Mouse (Mus musculus) stomach, postnatal 0 days (tissue): Measurements from ENCODE around the gene Rhoj. TPM values are rescaled to one million over a fixed set of nuclear protein-coding genes. Genes with fewer than 3 reads are reported as not detected.
A peak's percentile ranks its signal among the peaks of the same experiment; 100 is the strongest.

Experiments used
- ATAC-seq: fragments of 200-750 bp; cut with Nextera tagmentation; 2 replicates; pipeline ENCODE4 v1.8.0; 2017; ENCODE audit not compliant: low FRiP score, low TSS enrichment
- DNase-seq: peaks from one replicate; pipeline ENCODE4 v3.0.0-alpha.2; 2016; ENCODE audit warnings: low spot score
- H3K27ac ChIP-seq: fragments of 300-500 bp; sonication (generic); replicated peaks from 2 replicates; pipeline ENCODE4 v1.5.1; 2014; ENCODE audit warnings: mild to moderate bottlenecking, control low read depth
- H3K27me3 ChIP-seq: fragments of 300-500 bp; sonication (generic); 2 replicates; pipeline ENCODE4 v1.6.1; 2014; ENCODE audit warnings: low read length; ENCODE audit not compliant: control insufficient read depth, insufficient read depth
- H3K36me3 ChIP-seq: fragments of 300-500 bp; sonication (generic); 2 replicates; pipeline ENCODE4 v1.6.1; 2014; ENCODE audit warnings: low read length, mixed read lengths; ENCODE audit not compliant: control insufficient read depth, insufficient read depth
- H3K4me1 ChIP-seq: fragments of 300-500 bp; sonication (generic); replicated peaks from 2 replicates; pipeline ENCODE4 v1.6.1; 2014; ENCODE audit warnings: antibody characterized with exemption; ENCODE audit not compliant: control insufficient read depth, insufficient read depth
- H3K4me2 ChIP-seq: fragments of 300-500 bp; sonication (generic); replicated peaks from 2 replicates; pipeline ENCODE4 v1.6.1; 2014; ENCODE audit warnings: low read depth, mild to moderate bottlenecking, control low read depth, moderate library complexity
- H3K4me3 ChIP-seq: fragments of 300-500 bp; sonication (generic); 2 replicates; pipeline ENCODE4 v1.5.1; 2014; ENCODE audit warnings: low read depth, low read length, control low read depth
- H3K9ac ChIP-seq: fragments of 300-500 bp; sonication (generic); 2 replicates; pipeline ENCODE4 v1.6.1; 2014; ENCODE audit warnings: mild to moderate bottlenecking, low read length, control low read depth, mixed read lengths
- H3K9me3 ChIP-seq: fragments of 300-500 bp; sonication (generic); 2 replicates; pipeline ENCODE4 v1.6.1; 2016; ENCODE audit warnings: low read length; ENCODE audit not compliant: control insufficient read depth
- CTCF ChIP-seq: IDR thresholded peaks from 2 replicates; pipeline ENCODE4 v1.5.1; 2016; ENCODE audit warnings: antibody characterized with exemption, low read depth, mild to moderate bottlenecking, moderate library complexity
- EP300 ChIP-seq: optimal IDR thresholded peaks from 2 replicates; pipeline ENCODE3; 2016; ENCODE audit warnings: antibody characterized with exemption
- WGBS: fragments of 180-500 bp; shearing (Covaris S2); extraction: QIAGEN DNeasy Blood & Tissue Kit; methylation state at CpG from one replicate; pipeline ENCODE4 v1.1.7; 2014; 5-methylcytosine and 5-hydroxymethylcytosine counted together
- polyA plus RNA-seq: library from polyadenylated mRNA; unstranded; fragments of >200 nt; fragmentation: Nextera tagmentation; extraction: Ambion mirVana; gene quantifications from 2 replicates; pipeline ENCODE4 v1.2.1, GENCODE M21; 2015

Gene Rhoj
- polyA plus RNA-seq, 1 experiment from 2014 or later, result 43.0 TPM

DNA sequence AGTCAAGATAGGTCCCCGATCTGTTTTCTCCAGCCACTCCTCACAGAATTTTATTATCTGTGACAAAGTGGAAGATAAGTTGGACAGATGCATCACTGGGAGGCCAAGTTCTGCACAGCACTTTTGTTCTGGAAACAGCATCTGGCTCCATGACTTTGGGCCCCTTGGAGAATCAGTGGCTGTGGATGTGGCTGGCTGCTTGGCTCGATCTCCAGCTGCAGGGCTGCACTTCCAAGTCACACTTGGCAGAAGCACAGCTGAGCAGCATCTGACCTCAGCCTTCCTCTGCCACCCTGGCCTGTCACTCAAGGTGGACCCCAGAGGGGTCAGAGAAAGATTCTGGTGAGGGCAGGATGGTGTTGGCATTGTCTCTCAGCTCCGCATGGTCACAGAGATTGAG is 22.0 kb upstream of the Rhoj start:
- Histone ChIP-seq H3K36me3 (no peaks in the 10 kb centered on the region), H3K4me1 (0 out of 2 replicates have a peak, but pooled peaks cover 2% of the 10 kb centered on the region), H3K27me3 (no peaks in the 10 kb centered on the region), H3K4me3 (no peak overlapping the region), H3K9me3 (no peaks in the 10 kb centered on the region), H3K4me2 (no peak overlapping the region), H3K9ac (no peak overlapping the region), H3K27ac (no peak overlapping the region)
- no peak for DNase-seq
- 76% methylated on average over 3 of the region's 3 CpGs for WGBS
- no peak for TF ChIP-seq EP300
- no peak for TF ChIP-seq CTCF
- no peak for ATAC-seq

DNA sequence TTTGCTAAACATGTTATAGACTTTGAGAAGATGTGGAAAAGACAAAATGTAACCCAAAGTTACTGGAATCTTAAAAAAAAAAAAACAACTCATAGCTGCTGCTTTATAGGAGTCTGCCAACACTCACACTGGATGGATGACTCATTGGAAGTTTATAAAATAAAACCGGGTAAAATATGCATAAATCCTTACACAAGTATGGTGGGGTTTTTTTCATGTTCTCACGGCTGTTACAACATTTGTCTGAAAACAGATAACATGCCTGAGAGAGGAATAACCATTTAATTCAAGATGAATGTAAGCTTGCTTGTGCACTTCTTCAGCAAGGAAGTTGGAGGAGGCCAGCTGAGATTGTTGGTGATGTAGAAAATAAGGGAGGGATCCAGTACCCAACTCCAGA is 17.6 kb upstream of the Rhoj start:
- TF ChIP-seq CTCF (no peak), EP300 (no peak)
- Histone ChIP-seq H3K4me3 (no peak overlapping the region), H3K9me3 (no peaks in the 10 kb centered on the region), H3K27me3 (no peaks in the 10 kb centered on the region), H3K27ac (no peak overlapping the region), H3K36me3 (no peaks in the 10 kb centered on the region), H3K9ac (no peak overlapping the region), H3K4me1 (no peaks in the 10 kb centered on the region), H3K4me2 (no peak overlapping the region)
- no peak for DNase-seq
- 22% methylated on average over 2 of the region's 2 CpGs for WGBS
- ATAC-seq, result no peak

DNA sequence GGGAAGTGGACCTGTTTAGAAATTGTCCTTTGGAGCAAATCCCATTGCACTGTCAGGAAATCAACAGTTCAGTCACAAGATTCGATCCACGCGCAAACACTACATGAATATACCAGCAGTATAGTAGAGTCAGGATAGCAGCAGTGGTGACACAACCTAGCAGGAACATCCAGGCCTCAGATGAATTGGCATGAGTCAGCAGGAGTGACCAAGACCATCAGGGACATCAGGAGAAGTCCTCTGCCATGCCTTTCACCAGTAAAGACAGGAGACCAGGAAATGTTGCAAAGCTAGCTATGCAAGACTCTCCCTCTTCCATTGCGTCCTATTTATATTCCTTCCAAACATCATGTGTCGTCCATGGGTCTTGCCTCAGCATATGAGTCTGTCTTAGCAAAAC is 16.6 kb upstream of the Rhoj start:
- Histone ChIP-seq H3K4me1 (no peaks in the 10 kb centered on the region), H3K27me3 (no peaks in the 10 kb centered on the region), H3K9ac (no peak overlapping the region), H3K36me3 (no peaks in the 10 kb centered on the region), H3K27ac (no peak overlapping the region), H3K4me2 (no peak overlapping the region), H3K9me3 (no peaks in the 10 kb centered on the region), H3K4me3 (no peak overlapping the region)
- DNase-seq (no peak), ATAC-seq (no peak)
- 87% methylated on average over 5 of the region's 5 CpGs for WGBS
- TF ChIP-seq EP300, result no peak
- TF ChIP-seq CTCF, result no peak

DNA sequence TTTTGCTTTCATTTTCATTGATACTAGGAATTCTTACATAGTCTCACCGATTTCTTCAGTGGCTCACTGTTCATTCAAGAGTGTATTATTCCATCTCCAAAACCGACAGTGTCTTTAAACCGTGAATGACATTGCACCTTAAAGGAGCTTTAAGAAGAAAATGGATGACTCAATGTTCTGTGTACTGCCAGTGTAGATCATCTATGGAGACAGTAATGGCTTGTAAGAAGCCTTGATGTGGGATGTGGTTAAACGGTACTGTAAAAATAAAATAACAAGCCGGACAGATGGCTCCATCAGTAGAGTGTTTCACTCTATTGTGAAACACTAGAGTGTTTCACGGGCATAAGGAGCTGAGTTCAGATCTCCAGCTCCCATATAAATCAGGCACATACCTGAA is 15.2 kb upstream of the Rhoj start:
- H3K9ac ChIP-seq, result no peak overlapping the region
- no peaks in the 10 kb centered on the region for H3K27me3 ChIP-seq
- ATAC-seq, result no peak
- no peak for TF ChIP-seq EP300
- no peak for TF ChIP-seq CTCF
- DNase-seq, result no peak
- WGBS, result 80% methylated on average over 6 of the region's 6 CpGs
- no peak overlapping the region for H3K4me2 ChIP-seq
- no peaks in the 10 kb centered on the region for H3K9me3 ChIP-seq
- no peaks in the 10 kb centered on the region for H3K4me1 ChIP-seq
- H3K4me3 ChIP-seq, result no peak overlapping the region
- no peak overlapping the region for H3K27ac ChIP-seq
- no peaks in the 10 kb centered on the region for H3K36me3 ChIP-seq

DNA sequence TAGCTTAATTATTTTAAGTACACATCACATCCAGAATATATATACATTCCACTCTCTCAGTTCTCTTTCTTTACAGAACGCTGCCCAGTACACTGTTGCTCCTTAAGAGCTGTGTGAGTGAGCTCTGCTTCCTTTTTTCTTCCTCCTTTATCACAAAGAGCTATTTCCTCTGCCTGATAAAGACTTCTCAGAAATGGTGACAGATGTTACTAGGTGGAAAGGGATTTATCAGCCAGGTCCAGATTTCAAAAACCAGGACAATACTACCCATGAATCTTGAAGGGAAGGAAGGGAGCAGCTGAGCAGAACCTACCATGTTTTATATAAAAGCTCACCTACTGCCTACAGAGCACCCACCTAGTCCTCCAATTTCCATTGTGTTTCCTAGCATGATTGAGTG is 8.3 kb upstream of the Rhoj start:
- Histone ChIP-seq H3K36me3 (no peaks in the 10 kb centered on the region), H3K9me3 (no peaks in the 10 kb centered on the region), H3K4me1 (no peaks in the 10 kb centered on the region), H3K9ac (no peak overlapping the region), H3K27ac (no peak overlapping the region), H3K27me3 (no peaks in the 10 kb centered on the region), H3K4me2 (no peak overlapping the region), H3K4me3 (no peak overlapping the region)
- no peak for DNase-seq
- no peak for TF ChIP-seq CTCF
- no peak for TF ChIP-seq EP300
- no peak for ATAC-seq
- WGBS, result 48% methylated on average over 1 of the region's 1 CpGs

DNA sequence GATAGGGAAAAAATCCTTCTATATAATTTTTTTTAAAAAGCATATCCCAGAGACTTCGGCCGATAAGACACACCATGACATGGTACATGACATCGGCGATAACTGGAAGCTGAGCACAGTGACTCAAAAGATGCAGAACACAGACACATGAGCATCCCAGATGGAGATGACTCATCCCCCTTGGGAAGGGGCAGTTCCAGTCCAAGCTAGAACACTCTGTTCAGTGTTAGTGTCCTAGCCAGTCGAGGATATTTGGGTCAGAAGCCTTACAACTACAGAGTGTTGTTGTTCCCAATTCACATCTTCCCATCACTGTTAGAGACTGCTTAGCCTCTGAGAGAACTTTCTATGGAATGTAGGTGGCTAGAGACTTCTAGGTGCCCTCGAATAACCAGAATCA is 4.0 kb upstream of the Rhoj start:
- H3K36me3 ChIP-seq, result no peaks in the 10 kb centered on the region
- H3K27me3 ChIP-seq, result no peaks in the 10 kb centered on the region
- no peak overlapping the region for H3K4me3 ChIP-seq
- DNase-seq (no peak), ATAC-seq (no peak)
- H3K4me1 ChIP-seq, result no peaks in the 10 kb centered on the region
- H3K4me2 ChIP-seq, result no peak overlapping the region
- TF ChIP-seq EP300 (no peak), CTCF (no peak)
- H3K9me3 ChIP-seq, result no peaks in the 10 kb centered on the region
- H3K9ac ChIP-seq, result no peak overlapping the region
- 79% methylated on average over 6 of the region's 6 CpGs for WGBS
- no peak overlapping the region for H3K27ac ChIP-seq

DNA sequence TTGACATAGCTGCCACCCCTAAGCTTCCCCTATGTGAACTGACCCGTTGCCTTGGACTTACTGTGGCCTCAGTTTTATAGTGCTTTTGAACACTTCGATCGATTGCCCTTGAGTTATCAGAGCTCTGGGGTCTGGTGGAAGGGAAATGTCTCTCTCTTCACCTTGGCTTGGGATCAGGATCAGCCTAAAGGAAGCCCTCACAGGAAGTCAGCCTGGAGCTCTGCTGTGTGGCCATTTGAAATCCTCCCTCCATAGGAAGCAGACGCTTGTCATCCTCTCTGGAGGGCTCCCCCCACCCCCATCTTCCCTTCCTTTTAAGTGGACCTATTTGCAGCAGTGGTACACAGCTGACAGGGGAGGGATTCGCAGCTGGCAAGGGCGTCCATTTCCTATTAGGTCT is 1.6 kb downstream of the Rhoj start:
- TF ChIP-seq EP300 (no peak), CTCF (no peak)
- peak overlapping the region; percentile 60 for H3K4me3 ChIP-seq
- peak overlapping the region; percentile 69 for H3K4me2 ChIP-seq
- no peaks in the 10 kb centered on the region for H3K36me3 ChIP-seq
- no peaks in the 10 kb centered on the region for H3K9me3 ChIP-seq
- H3K9ac ChIP-seq, result peak overlapping the region; percentile 51; the same call in 1 of the 2 replicates
- no peaks in the 10 kb centered on the region for H3K4me1 ChIP-seq
- H3K27ac ChIP-seq, result peak overlapping the region; percentile 75
- 24% methylated on average over 6 of the region's 6 CpGs for WGBS
- ATAC-seq (no peak; the same call in 1 of the 2 replicates), DNase-seq (no peak)
- no peaks in the 10 kb centered on the region for H3K27me3 ChIP-seq
